Mouse (Mus musculus) liver, adult (tissue): ENCODE measurements around the gene Gpatch8.

Source experiments
- GATA4 ChIP-seq: IDR thresholded peaks from 2 replicates; pipeline ENCODE4 v1.6.1; 2014; ENCODE audit warnings: mild to moderate bottlenecking, low read length; ENCODE audit not compliant: insufficient replicate concordance

Gene Gpatch8

GRCm38 (mm10) chr11:102579165-102580033 lies 23.2 kb upstream of the Gpatch8 start, which contains the start of gene Gm11627:
Gene Gm11627 (minus strand): TSS chr11:102579461.
- no peak for TF ChIP-seq GATA4

GRCm38 (mm10) chr11:102578341-102579118 lies 22.3 kb upstream of the Gpatch8 start:
- TF ChIP-seq GATA4, result no peak

GRCm38 (mm10) chr11:102576050-102576754 lies 20.0 kb upstream of the Gpatch8 start:
- TF ChIP-seq GATA4, result no peak

- no peak for TF ChIP-seq GATA4
These were observed 18.8 kb upstream of the Gpatch8 start for GRCm38 (mm10) chr11:102575034-102575433.

- no peak for TF ChIP-seq GATA4
These were observed 16.9 kb upstream of the Gpatch8 start for GRCm38 (mm10) chr11:102572866-102573663.

- TF ChIP-seq GATA4, result no peak
These were observed 12.7 kb upstream of the Gpatch8 start for GRCm38 (mm10) chr11:102568756-102569377.

- no peak for TF ChIP-seq GATA4
These were observed 12.0 kb upstream of the Gpatch8 start for GRCm38 (mm10) chr11:102568191-102568590.

- TF ChIP-seq GATA4, result no peak
These were observed 11.5 kb upstream of the Gpatch8 start for GRCm38 (mm10) chr11:102567723-102568122.

GRCm38 (mm10) chr11:102567157-102567556 lies 11.0 kb upstream of the Gpatch8 start:
- TF ChIP-seq GATA4, result no peak

GRCm38 (mm10) chr11:102566290-102566689 lies 10.1 kb upstream of the Gpatch8 start:
- TF ChIP-seq GATA4, result no peak

GRCm38 (mm10) chr11:102565741-102566140 lies 9.5 kb upstream of the Gpatch8 start:
- no peak for TF ChIP-seq GATA4

- TF ChIP-seq GATA4, result no peak
These were observed 2.5 kb upstream of the Gpatch8 start for GRCm38 (mm10) chr11:102558704-102559103.

- TF ChIP-seq GATA4, result no peak
These were observed 1.2 kb upstream of the Gpatch8 start for GRCm38 (mm10) chr11:102557386-102557785.

- no peak for TF ChIP-seq GATA4
These were observed 503 bp upstream of the Gpatch8 start for GRCm38 (mm10) chr11:102556716-102557074.
